Mouse (Mus musculus): ENCODE measurements at regions not wholly inside any gene's neighbourhood (a gene's known extent, or its start where the extent isn't known, plus 50 kb on each side); places are given as distances from the start of the nearest gene placed in this dataset.

GRCm38 (mm10) chr8:117852521-117852920 is 50.8 kb upstream of the Mphosph6 start:
- TF ChIP-seq CTCF (IDR thresholded peaks at IDR 0.05; ENCODE audit: low read depth) (no peak), EP300 (IDR thresholded peaks at IDR 0.05; ENCODE audit: low read depth) (no peak)
